Mouse (Mus musculus): ENCODE measurements around the gene Tcp11l1.

Gene Tcp11l1

DNA sequence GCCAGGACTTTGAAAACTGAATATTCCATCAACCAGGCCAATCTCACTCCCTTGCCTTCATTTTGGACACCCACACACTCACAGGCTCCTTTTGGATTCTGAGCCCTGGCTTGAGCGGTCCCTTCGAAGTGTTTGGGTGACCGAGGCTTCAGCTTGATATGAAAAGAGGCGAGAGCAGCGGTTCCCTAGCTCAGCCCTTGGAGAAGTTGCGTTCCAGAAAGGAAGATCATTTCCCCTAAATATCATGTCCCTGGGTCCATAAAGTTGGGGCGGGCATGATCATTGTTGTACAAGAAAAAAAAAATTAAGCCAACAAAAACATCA lies 479 bp upstream of the Tcp11l1 start:
- DNase-seq (ENCODE audit: low read depth, low spot score) = no peak

DNA sequence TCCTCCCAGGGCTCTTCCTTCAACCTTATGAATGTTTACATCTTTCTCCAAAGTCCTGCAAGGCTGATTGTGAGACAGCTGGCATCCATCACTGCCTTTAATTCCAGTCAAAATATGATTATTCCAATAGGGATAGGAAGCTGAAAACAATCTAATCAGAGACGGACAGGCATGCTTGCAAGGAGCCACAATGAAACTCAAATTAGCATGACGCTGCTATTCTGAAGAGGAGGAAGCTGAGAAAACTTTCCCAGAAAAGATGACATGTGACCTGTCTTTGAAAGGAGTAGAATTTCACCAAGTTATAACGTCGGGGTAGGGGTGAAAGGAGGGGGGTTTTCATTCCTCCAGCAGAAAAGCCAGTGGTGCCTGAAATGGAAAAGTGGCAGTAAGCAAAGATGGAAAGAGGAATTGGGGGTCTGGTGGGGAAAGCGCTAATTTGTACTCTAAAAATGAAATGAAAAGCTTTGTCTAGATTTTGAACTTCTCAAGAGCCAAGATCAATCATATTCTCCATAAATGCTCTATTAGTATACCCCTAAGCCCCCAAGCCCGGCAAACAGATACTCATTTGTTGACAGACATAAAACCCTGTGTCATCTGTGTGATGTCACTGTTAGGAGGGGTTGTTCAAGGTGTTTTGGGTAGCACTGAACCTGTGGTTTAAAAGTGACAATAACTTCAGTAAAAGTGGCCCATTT lies 1.1 kb downstream of the Tcp11l1 start:
- DNase-seq (ENCODE audit: low read depth, low spot score) = peak; percentile 31

DNA sequence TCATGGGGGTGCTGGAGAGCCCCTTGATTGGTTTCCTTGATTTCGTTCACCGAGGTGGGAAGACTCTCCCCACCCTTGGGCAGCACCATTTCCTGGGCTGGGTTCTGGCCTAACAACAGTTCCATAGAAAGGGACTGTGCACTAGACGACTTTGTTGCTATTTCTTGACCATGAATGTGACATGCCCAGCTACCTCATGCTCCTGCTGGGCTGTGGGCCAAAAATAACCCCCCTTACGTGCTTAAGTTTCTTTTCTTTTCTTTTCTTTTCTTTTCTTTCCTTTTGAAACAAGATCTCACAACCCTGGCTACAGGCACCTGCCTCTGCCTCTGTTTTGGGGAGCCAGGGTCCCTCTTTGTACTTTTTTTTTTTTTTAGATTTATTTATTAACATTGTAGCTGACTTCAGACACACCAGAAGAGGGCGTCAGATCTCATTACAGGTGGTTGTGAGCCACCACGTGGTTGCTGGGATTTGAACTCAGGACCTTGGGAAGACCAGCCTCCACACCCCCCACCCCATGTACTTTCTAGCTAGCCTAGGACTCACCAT lies 2.1 kb downstream of the Tcp11l1 start:
- no peak for DNase-seq (ENCODE audit: low read depth, low spot score)

DNA sequence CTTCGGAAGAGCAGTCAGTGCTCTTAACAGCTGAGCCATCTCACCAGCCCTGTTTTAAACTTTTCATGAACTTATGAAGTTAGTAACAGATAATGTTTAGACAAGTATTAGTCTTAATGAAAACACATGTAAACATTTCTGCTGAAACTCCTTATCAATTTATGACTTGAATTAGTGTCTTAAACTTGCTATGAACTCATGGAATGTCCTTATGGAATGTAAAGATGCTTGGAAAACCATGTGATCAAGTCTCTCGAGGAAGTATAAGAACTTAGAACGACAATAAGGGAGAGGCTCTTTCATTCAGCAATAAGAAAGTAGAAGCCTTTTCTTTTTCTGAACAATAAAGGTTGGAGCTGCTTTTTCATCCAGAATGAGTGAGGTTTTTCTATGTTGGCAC lies 7.6 kb downstream of the Tcp11l1 start:
- no peak for DNase-seq (ENCODE audit: low read depth, low spot score)

DNA sequence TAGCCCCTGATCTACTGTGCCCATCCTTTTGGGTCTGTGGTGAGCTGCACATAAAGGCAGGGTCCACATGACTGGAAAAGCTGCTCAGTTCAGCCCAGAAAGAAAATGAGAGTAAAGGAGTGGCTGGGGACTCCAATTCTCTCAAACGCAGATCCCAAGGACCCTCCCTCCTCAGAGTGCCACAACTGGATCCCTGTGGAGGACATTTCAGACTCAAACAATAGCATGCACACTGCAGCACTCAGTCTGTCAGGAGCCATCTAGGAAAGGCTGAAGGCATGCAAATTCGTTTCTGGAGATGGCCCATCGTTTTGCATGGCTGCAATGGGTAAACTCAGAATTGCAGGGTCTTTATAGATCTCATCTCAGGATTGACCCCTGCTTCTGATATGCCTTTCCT lies 8.8 kb downstream of the Tcp11l1 start:
- no peak for DNase-seq (ENCODE audit: low read depth, low spot score)

DNA sequence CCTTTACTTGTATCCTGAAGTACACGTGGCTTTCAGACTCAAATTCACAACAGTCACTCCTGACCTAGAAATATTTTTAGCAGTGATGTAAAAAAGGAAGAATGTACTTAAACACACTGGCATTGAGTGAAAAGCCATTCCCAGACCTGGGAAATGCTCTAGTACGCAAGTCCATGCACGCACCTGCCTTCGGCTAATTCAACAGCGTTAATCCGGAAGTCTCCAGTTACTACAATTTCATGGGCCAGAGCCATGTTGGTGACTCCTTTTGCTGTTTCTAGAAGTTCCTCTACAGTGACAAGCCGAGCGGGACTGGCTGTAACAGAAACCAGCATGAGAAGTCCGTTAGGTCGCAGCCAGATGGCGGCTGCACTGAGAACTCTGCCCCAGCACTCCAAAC lies 12.3 kb downstream of the Tcp11l1 start:
- DNase-seq (ENCODE audit: low read depth, low spot score) = no peak

DNA sequence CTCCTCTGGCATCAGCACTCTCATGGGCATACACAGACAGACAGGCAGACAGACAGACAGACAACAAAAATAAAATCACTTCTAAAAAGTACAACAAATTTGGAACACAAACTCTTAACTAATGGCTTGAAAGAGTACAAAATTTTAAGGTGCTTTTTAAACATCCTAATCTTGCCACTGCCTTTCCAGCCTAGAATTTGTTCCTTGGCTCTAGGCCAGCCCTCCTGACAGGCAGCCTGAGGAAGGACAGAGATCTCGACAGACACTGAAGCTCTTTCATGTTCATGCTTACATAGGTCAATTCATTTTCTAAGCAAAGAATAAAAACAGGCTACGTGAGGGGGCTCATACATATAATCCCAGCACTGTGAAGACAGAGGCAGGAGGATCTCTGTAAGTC lies 19.4 kb downstream of the Tcp11l1 start:
- DNase-seq (ENCODE audit: low read depth, low spot score) = peak; percentile 19

DNA sequence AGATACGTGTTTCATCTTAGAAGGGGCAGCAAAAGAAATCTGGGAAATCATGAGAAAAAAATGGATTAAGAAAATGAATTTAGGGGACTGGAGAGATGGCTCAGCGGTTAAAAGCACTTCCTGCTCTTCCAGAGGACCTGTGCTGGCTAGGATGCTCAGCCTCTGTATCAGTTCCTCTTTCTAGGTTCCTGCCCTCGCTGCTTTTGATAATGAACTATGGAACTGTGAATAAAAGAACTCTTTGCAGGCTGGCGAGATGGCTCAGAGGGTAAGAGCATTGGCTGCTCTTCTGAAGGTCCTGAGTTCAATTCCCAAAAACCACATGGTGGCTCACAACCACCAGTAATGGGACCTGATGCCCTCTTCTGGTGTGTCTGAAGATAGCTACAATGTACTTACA lies 21.2 kb downstream of the Tcp11l1 start:
- DNase-seq (ENCODE audit: low read depth, low spot score) = no peak

DNA sequence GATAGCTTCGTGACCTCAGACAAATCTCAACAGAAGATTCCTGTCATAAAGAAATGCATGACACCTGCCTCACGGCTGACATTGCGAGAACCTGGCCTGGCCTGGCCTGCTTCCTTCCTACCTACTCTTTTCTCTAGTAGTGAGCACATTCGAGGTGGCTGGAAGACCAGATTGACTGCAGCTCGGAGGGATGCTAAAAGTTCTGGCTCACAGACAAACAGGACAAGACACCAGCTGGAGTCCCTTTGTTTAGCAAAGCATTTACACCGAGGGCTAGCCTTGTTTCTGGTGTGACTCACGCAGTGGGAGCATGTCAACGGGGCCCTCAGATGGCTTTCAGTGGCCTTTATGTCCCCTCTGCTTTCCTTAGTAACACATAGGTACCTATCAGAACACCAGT lies 23.2 kb downstream of the Tcp11l1 start:
- peak; percentile 84 for DNase-seq (ENCODE audit: low read depth, low spot score)

DNA sequence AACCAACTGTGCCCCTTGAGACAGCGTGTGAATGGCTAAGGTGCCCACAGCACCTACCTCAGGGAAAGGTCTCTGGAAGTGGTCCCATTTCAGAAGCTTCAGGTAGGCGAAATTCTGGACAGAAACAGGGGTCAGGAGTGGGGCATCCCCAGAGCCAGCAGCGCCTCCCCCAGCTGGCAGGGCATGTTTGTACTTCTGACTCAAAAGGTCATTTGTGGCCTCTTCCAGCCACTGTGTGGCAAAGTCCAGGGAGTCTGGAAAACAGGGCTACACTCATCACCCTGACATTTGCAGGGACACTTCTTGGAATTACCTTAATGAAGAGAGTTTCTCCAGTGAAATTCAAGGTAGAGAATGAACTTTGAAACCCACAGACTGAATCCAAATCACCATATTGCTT lies 23.6 kb downstream of the Tcp11l1 start:
- DNase-seq (ENCODE audit: low read depth, low spot score) = no peak

DNA sequence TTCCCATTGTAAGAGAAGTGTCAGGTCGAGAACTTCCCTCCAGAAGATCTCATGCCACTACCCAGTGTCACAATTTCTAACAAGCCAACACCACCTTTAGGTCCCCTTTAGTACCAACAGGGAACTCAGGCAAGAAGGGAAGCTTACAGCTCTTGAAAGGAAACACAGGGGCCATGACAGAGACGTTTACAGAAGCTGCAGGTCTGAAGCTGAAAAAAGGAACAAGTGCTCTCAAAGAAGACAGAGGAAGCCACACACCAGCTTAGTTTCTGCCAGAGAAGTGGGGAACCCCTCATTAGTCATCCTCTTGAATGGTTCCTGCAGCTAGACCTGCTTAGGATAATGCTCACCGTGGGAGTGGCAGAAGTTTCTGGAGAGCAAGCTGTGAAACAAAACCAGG lies 24.7 kb downstream of the Tcp11l1 start:
- peak; percentile 54 for DNase-seq (ENCODE audit: low read depth, low spot score)

DNA sequence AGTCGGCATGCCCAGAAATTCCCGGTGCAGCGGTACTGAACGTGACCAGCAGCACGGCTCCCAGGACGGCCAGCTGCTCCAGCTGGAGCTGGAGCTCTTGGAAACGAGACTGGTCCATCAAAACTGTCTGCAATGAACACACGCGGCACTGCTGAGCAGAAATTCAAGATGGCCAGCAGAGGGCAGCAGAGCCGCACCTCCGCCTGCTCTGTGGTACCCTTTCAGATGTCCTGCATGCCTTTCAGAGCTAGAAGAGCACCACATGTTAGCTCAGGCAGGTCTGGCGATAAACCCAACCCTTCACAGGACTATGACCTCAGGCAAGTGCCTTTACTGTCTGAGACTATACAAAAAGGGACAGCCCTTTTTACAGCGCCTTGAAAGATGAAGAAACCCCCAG lies 26.6 kb downstream of the Tcp11l1 start:
- peak; percentile 90 for DNase-seq (ENCODE audit: low read depth, low spot score)

DNA sequence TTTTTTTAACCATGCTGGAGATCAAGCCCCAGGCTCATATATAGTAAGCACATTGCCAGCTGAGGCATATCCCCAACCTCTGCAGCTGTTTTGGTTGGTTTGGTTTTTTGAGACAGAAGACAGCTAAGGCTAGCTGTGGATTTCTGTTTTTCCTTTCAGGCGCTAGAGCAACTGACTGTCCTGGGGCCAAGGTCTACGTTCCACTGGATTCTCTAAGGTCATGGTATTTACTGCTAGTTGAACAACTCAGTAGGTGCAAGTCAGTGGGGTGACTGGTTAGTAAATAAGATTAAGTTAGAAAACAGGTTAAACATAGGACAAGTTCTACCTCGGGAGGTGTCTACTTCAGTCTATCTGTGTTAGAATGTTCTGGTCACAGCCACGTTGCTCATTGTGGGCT lies 27.2 kb downstream of the Tcp11l1 start:
- no peak for DNase-seq (ENCODE audit: low read depth, low spot score)

DNA sequence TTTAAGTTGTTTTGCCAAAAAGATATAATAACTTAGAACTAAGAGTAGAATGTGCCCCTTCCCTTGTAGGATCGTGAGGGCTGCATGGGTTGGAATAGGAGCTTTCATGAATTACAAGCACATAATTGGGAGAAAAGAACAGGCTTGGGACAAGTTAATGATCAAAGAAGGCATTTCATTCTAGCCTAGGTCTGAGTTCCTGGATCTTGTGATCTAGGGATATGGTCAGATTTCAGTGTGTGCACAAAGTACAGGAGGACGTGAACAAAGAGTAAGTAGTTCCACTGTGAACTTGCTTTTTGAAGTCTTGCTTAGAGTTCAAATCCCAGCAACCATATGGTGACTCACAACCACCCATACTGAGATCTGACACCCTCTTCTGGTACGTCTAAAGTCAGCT lies 34.6 kb downstream of the Tcp11l1 start:
- no peak for DNase-seq (ENCODE audit: low read depth, low spot score)

DNA sequence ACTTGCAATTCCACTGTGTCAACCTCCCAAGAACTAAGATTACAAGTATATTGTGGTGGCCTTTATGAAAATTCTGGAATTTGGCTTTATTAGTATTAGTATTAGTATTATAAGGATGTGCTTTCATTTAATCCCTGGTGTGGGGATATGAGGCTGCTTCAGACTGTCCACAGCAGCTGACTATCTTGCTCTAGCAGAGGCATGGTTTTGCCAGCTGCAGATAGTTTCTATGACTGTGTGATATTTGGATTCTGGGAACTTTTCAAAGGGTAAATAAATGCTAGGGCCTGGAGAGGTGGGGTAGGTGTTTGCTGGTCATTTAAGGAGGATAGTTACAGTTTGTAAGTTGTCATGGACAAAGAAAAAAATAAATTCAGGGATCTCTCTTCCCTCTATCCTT lies 40.2 kb downstream of the Tcp11l1 start:
- no peak for DNase-seq (ENCODE audit: low read depth, low spot score)

DNA sequence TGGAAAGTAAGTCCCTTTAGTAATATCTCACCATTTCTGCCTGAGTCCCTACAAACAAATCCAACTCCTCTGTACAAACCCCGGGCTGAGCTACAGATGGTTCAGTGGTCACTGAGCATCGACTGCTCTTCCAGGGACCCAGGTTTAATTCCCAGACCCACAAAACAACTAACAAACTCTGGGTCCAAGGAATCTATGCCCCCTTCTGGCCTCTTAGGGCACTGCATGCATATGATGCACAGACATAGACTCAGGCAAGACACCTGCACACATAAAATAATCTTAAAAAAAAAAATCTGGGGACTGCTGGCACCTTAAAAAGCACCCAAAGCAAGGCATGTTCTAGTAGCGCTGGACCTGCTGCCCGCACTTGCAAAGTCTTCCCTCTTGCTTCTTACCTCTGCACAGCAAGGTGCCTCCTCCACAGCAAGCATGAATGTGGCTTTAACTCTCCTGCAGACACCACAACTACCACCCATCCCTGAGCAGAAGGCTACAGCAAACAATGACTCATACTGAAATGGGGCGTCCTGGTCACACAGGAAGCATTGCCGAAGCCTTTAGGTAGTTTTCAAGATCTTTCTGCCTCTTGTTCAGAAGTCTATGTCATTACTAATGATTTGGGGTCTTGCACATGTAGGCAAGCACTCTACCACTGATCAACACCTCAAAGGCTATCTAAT lies 42.7 kb downstream of the Tcp11l1 start:
- DNase-seq (ENCODE audit: low read depth, low spot score) = no peak

DNA sequence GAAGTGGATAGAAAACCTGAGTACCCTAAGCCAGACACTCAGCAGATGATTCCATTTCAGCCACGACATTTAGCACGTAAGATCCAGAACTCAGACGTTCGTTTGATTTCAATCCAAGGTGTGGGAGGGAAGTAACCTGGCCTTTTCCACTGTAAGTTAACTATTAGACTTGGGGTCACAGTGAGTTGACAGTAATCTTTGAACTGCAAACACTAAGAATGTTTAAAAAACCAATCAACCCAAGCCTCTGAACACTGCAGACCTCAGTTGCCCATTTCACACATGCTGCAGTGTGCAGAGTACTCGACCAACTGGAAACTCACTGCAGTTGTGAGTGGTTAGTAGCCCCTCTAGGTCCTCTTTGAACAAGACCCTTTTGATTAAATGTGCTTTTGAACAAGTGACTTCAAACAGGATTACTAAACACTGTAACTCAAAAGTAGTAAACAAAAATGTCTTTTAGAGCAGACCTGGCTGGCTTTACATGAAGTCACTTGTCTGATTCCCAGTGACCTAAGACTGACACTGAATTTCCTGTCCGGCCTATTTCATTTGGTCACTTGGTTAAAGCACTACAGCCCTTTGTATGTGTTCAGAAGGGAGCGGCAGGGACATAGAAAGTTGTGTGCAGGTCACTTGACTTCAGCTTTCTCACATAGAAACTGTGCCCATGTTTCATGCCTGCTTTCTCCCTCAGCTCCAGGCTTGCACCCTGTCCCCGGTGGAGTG lies 48.4 kb downstream of the Tcp11l1 start:
- no peak for DNase-seq (ENCODE audit: low read depth, low spot score)

DNA sequence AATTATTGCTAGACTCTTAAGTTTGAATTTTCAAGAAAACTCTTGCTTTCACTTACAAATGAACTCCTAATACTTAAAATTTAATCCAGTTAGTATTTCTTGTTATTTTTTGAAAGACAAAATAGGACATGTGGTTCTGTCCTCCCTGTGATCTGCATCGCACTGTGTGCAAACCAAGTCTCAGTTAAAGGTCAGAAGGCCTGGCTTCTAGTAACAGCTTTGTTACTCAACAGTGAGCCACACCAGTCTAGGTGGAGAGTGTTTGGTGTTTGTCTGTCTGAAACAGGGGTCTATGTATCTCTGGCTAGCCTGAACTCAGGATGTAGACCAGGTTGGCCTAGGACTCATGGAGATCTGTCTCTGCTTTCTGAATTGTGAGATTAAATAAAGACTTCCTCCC lies 53.3 kb downstream of the Tcp11l1 start:
- DNase-seq (ENCODE audit: low read depth, low spot score) = no peak

DNA sequence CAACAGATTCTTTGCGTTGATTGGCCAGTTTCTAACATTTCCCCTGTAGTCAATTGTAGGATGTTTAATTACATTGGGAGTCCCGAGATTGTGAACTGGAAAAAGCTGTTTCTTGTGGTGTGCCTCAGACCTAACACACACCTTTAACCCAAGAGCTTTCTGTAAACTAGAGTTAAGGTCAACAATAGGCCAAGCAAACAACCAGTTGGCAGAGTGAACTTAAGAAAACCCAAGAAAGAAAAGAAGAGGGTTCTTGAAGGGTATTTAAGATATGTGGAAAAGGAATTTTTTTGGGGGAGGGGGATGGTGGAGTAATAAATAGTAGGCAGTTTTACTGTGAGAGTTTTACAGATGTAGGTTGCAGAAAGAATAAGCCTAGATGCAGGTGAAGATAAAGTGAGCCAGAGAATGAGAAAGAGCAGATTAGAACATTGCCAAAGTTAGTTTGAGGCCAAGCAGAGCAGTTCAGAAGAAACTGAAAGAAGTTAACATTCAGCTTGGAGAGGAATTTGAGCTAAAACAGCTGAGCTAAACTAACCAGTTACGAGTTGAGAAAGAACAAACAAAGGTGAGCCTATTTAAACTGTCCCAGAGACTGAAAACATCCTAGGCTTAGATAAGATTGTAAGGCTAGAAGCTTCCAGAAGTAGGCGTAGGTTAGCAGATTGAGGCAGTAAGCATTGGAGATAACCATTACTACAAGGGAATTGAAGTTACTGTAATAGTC lies 95.8 kb downstream of the Tcp11l1 start:
- DNase-seq (ENCODE audit: low read depth, low spot score) = no peak

DNA sequence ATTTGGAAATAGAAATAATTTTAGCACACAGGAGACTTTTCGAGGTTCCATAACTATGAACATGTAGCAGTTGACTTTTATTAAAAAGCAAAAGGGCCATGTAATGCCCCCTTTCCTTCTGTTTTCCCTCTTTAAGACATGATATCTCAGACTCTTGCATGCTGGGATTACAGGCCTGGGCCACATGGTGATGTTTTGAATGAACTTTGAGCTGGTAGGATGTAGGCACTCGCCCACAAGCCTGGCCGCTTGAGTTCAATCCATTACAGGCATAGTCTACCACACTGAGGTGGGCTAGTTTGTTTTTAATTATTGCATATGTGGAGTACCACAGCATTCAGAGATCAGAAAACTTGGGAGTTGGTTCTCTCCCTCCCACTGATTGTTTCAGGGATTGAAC lies 97.2 kb downstream of the Tcp11l1 start:
- DNase-seq (ENCODE audit: low read depth, low spot score) = no peak
